Mouse (Mus musculus) bone marrow macrophage, adult 2 months (primary cell): Measurements from ENCODE around the gene Igsf8. TPM values are rescaled to one million over a fixed set of nuclear protein-coding genes. Genes with fewer than 3 reads are reported as not detected.
A peak's percentile ranks its signal among the peaks of the same experiment; 100 is the strongest.

Source experiments
- H3K27ac ChIP-seq: 2 replicates; pipeline ENCODE4 v1.5.1; 2012; ENCODE audit warnings: low read depth, low read length; ENCODE audit not compliant: insufficient read depth
- H3K4me1 ChIP-seq: 2 replicates; pipeline ENCODE4 v1.6.1; 2012; ENCODE audit warnings: low read length; ENCODE audit not compliant: control insufficient read depth, insufficient read depth
- H3K4me3 ChIP-seq: 2 replicates; pipeline ENCODE4 v1.5.1; 2012; ENCODE audit warnings: mild to moderate bottlenecking, low read length, moderate library complexity; ENCODE audit not compliant: insufficient read depth
- CTCF ChIP-seq: IDR thresholded peaks from 2 replicates; pipeline ENCODE4 v1.5.1; 2012; ENCODE audit warnings: low read depth, mild to moderate bottlenecking, low read length, moderate library complexity
- POLR2A ChIP-seq: IDR thresholded peaks from 2 replicates; pipeline ENCODE4 v1.6.1; 2012; ENCODE audit warnings: mild to moderate bottlenecking, low read depth, low read length, borderline replicate concordance
- polyA plus RNA-seq: library from polyadenylated mRNA; stranded (reverse); fragments of >200 nt; gene quantifications from 2 replicates; pipeline ENCODE4 v1.2.4, GENCODE M21; 2012; ENCODE audit not compliant: missing spikeins, insufficient read depth, insufficient read length

Gene Igsf8
- polyA plus RNA-seq, 1 experiment: 90.3 TPM

- TF ChIP-seq POLR2A (no peak), CTCF (no peak)
- Histone ChIP-seq H3K27ac (peak overlapping the region; percentile 68), H3K4me3 (no peak overlapping the region), H3K4me1 (peaks cover 37% of the 10 kb centered on the region)
Measured at GRCm38 (mm10) chr1:172352453-172352852, 91.0 kb downstream of the Igsf8 start.

- TF ChIP-seq POLR2A (no peak), CTCF (no peak)
- no peak overlapping the region for H3K27ac ChIP-seq
- peaks cover 22% of the 10 kb centered on the region for H3K4me1 ChIP-seq
- no peak overlapping the region for H3K4me3 ChIP-seq
Measured at GRCm38 (mm10) chr1:172355336-172355735, 93.9 kb downstream of the Igsf8 start.

- H3K27ac ChIP-seq: no peak overlapping the region
- TF ChIP-seq CTCF (peak; percentile 89), POLR2A (no peak)
- H3K4me3 ChIP-seq: no peak overlapping the region
- H3K4me1 ChIP-seq: peaks cover 9% of the 10 kb centered on the region
Measured at GRCm38 (mm10) chr1:172357550-172357949, 96.1 kb downstream of the Igsf8 start.

GRCm38 (mm10) chr1:172358341-172358740, 96.9 kb downstream of the Igsf8 start:
- no peak for TF ChIP-seq POLR2A
- no peak for TF ChIP-seq CTCF
- peaks cover under 1% of the 10 kb centered on the region for H3K4me1 ChIP-seq
- H3K4me3 ChIP-seq: no peak overlapping the region
- no peak overlapping the region for H3K27ac ChIP-seq

- TF ChIP-seq CTCF (peak; percentile 96), POLR2A (no peak)
- no peak overlapping the region for H3K27ac ChIP-seq
- no peak overlapping the region for H3K4me3 ChIP-seq
- peaks cover 4% of the 10 kb centered on the region; the same call in 1 of the 2 replicates for H3K4me1 ChIP-seq
Measured at GRCm38 (mm10) chr1:172364684-172365083, 103.2 kb downstream of the Igsf8 start.

- Histone ChIP-seq H3K4me1 (peaks cover 19% of the 10 kb centered on the region), H3K4me3 (no peak overlapping the region)
- TF ChIP-seq POLR2A (no peak), CTCF (peak; percentile 26; the same call in 1 of the 2 replicates)
Measured at GRCm38 (mm10) chr1:172368768-172369418, 107.5 kb downstream of the Igsf8 start.

More at GRCm38 (mm10) chr1:172368768-172369418, 107.5 kb downstream of the Igsf8 start:
- no peak overlapping the region for H3K27ac ChIP-seq

Other genes with a start within 250 kb of the Igsf8 start
- 0.74 and 1.2 TPM in 2 replicates for gene Vangl2, start 233.2 kb upstream of the Igsf8 start, polyA plus RNA-seq
- not detected in 2 replicates for gene Nhlh1, start 204.1 kb upstream of the Igsf8 start, polyA plus RNA-seq
- 159 and 167 TPM in 2 replicates for gene Copa, start 179.1 kb upstream of the Igsf8 start, polyA plus RNA-seq
- 142 and 144 TPM in 2 replicates for gene Ncstn, start 178.8 kb upstream of the Igsf8 start, polyA plus RNA-seq
- gene Pex19, start 134.9 kb upstream of the Igsf8 start, polyA plus RNA-seq: 56.7 and 64.1 TPM in 2 replicates
- gene Dcaf8, start 113.6 kb upstream of the Igsf8 start, polyA plus RNA-seq: 73.2 and 78.3 TPM in 2 replicates
- gene Pea15a, start 54.8 kb upstream of the Igsf8 start, polyA plus RNA-seq: 249 and 256 TPM in 2 replicates
- gene Casq1, start 41.8 kb upstream of the Igsf8 start, polyA plus RNA-seq: not detected in 2 replicates
- gene Atp1a4, start 3.2 kb upstream of the Igsf8 start, polyA plus RNA-seq: not detected in 2 replicates
- 0.15 and 0.36 TPM in 2 replicates for gene Atp1a2, start 36.4 kb downstream of the Igsf8 start, polyA plus RNA-seq
- 1.8 and 2.2 TPM in 2 replicates for gene Kcnj9, start 67.7 kb downstream of the Igsf8 start, polyA plus RNA-seq
- 52.3 and 58.4 TPM in 2 replicates for gene Kcnj10, start 79.6 kb downstream of the Igsf8 start, polyA plus RNA-seq
- 14.3 and 15.4 TPM in 2 replicates for gene Pigm, start 114.9 kb downstream of the Igsf8 start, polyA plus RNA-seq
- gene Slamf9, start 213.7 kb downstream of the Igsf8 start, polyA plus RNA-seq: 90.6 and 98.9 TPM in 2 replicates
- gene Igsf9, start 220.1 kb downstream of the Igsf8 start, polyA plus RNA-seq: 6.3 and 7.6 TPM in 2 replicates
- 316 and 321 TPM in 2 replicates for gene Tagln2, start 238.4 kb downstream of the Igsf8 start, polyA plus RNA-seq